Mouse (Mus musculus): ENCODE measurements around the gene Fbxw10. TPM values are rescaled to one million over a fixed set of nuclear protein-coding genes. Genes with fewer than 3 reads are reported as not detected.

Fbxw10 gene
- total RNA-seq, 2 experiments from 2014 or later: 0.10 to 0.21 TPM

DNA sequence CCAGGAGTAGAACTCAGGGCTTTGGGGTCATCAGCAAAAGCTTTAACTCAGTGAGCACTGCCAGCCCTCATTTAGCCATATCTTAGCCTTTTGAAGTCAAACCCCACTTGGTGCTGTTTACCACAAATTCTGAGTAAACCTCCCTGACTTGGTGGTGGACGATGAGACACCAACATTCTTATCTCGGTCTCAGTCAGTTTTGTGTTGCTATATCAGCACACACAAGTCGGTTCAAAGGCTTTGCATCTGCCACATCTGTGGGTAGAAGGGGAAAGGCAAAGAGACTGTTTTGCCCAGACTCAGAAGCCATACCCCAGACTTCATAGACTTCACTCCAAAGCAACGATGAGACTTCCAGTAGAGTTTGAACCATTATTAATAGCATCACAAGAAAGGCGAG, 2.3 kb upstream of the Fbxw10 start:
- DNase-seq: no peak

DNA sequence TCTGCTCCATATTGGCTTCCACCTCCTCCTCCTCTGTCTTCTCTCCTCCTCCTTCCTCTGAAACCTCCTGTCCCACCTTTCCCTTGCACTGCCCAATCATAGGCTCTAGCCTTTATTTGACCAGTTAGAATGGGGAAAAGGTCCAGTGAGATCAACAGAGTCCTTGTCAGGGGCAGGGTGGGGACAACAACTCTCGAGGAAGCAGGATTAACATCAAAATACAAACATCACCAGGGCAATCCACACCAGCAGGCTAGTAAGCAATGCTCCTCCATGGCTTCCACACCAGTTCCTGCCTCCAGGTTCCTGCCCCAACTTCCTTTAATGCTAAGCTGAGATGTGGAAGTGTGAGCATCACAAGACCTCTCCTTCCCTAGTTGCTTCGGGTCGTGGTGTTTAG, 1.1 kb upstream of the Fbxw10 start:
- no peak for DNase-seq

DNA sequence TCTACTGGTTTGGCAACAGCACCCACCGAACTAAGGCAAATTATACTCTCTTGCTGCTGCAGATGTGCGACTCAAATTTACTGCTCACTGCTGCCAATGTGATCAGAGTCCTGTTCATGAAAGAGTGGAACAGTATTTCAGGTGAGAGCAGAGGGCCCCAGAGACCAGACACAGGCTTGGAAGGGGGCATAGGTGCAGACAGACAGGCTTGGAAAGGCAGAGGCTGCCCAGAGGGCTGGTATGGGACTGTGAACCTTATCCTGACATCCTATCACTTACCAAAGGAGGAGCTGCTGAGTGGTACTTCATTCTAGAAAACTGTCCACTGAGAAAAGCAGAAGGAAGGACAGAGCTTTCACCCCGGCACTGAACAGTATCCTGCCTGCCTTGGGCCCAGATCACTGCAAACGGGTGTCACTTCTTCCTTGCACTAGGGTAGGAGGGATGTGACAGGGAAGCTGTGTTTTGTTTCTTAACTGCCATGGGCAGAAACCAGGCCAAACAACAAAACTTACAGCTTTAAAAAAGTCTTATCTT, 854 bp downstream of the Fbxw10 start:
- no peak for DNase-seq

DNA sequence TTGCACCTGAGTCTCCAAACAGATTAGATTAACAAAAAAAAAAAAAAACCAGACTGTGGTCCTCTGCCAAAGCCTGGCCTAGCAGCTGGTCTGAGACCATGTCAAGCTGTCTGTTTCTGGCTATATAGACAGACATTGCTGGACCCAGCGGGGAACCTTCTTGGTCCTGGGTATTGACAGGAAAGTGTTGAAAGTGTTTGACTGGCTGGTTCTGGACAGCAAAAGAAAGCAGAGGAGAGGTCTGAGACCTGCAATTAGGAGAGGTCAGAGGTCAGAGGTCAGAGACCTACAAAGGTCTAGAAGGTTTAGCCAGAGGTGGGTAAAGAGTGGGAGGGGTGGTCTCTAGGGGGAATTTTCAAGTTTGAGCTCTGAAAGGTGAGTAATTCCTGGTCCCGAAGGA, 1.4 kb downstream of the Fbxw10 start:
- DNase-seq: no peak

DNA sequence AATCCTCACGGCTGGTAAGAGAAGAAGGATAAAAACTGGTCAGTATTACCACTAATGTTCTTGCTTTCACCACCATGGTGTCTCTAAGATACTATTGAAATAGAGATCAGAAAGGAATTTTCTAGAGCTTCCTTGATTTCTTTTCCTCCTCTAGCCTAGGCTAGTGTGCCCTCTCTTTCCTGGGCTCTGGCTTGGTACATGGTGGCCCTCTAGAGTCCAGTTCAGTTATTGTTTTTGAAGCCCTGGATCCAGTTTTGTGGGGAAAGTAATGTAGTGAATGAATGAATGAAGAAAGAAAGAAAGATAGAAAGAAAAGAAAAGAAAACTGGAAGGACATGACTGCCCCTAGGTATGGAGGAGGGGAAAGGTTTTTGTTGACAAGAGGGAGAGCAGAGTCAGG, 4.3 kb downstream of the Fbxw10 start:
- DNase-seq: no peak

DNA sequence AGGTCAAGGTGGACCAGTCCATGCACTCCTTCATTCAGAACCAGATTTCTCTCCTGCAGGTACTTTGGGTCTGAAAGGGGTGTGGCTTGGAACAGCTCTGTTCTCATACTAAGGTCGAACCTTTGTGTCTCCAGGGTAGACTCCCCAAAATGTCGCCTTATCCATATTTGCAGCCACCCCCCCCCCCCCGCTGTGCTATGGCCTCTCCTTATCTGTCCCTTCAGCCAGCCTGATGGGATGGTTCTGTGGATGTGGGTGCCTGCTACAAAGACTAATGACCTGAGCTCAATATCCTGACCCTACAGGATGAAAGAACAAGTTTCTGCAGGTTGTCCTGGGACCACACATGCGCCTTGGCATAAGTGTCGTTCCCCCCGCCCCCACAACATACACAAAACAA, 6.5 kb downstream of the Fbxw10 start:
- no peak for DNase-seq

DNA sequence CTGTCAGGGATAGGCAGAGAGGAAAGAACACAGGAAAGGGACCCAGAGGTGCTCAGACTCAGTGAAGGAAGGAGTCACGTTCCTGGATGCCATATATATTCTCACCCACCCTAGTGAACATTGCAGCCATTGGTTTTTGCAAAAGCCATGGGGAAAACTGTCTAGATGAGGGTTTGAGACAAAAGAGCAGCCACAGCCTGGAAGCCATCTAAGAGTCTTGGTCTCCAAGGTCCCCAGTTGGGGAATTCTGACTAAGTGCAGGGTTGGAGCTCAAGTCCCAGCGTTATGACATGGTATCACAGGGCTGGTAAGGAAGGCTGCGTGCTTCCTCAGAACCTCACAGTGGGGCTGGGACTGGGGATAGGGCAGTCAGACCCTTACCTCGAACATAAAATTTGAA, 18.7 kb downstream of the Fbxw10 start:
- no peak for DNase-seq

DNA sequence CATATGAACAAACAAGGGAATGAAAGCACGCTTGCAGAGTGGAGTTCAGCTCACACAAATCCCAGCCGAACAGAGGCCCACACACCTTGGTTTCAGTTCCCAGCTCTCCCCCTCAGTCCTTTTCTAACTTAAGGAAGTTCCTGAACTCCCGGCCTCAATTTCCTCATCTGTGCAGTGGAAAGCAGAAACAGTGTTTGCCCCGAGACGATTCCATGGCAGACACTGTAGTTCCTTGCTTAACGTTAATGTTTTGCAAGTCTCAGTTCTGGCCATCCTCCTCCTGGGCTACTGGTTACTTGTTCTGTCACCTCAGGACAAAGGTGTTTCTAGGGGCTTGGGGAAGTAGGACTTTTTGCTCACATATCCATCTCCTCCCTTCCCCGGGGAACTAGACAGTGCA, 19.8 kb downstream of the Fbxw10 start:
- no peak for DNase-seq

DNA sequence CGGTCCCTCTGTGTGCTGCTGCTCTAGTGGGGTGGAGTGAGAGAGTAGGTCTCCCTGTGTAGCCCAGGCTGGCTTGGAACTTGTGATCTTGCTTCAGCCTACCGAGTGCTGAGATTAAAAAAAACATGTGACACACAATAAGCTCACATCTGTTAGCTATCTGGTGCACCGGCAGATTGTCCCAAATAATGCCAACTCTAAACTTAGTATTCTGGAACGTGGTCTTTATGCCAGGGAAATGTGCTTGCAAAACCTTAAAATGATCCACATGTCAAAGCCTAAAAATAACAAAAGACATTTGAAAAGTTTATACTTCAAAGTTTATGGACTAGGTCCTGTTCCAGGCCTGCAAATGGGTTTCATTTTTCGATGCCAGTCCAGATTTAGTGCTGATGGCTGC, 22.3 kb downstream of the Fbxw10 start:
- DNase-seq: no peak

DNA sequence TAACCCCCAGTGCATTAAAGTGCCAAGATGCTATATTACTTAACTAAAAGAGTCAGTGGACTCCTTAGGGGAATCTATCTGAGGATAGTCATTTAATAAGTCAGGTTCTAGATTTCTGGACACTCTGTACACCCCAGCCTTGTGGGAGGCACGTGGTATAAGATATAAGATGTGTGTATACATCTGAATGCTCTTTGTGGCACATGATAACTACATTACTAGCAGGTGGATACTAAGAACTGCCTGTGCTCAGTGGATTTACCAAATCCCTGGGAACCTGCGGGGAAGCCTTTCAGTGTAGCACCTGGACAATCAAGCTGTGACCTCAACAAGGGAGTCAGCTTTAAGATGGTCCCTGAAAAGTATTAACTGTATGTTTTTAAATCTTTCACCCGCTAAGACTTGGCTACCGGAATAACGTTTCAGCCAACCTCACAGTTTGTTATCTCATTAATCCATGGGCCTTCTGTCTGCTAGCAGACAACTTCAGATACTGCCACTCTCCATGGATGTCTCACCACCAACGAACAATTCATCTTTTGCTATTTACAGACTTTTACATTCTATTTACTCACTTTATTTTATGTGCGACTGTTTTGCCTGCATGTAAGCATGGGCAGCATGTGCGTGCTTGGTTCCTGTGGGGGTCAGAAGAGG, 23.0 kb downstream of the Fbxw10 start:
- DNase-seq: no peak

DNA sequence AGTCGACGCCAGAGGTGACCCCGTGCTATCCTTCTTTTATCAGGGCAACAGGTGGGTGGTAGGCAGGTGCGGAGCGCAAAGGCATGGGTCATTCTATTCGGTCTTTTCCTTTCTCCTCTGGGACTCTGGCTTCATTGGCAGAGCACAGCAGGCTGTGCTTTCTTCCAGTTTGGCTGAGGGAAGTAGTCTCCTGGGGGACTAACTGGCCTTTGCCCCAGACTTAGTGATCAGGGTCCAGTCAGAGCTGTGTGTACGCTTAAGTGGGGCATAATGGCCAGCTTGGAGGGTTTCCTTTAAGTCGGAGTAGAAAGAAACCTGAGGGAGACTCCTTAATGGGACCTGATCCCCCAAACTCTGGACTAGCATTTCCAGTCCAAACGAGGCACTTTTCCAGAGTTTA, 26.6 kb downstream of the Fbxw10 start:
- no peak for DNase-seq

DNA sequence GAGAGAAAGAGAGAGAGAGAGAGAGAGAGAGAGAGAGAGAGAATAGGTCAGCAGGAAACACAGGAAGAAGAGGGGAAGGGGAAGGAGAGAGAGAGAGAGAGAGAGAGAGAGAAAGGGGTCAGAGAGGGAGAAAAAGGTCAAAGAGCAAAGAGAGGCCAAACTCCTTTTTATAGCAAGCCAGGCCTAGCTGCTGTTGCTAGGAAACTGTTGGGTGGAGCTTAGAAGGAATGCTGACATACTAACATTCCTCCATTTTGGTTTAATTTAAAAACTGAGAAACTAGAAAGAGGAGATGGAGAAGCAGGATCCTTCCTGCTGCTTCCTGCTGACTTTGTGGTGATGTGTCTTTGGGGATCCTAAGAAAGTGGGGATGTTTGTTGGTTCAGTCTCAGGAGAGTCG, 28.8 kb downstream of the Fbxw10 start:
- DNase-seq: no peak

DNA sequence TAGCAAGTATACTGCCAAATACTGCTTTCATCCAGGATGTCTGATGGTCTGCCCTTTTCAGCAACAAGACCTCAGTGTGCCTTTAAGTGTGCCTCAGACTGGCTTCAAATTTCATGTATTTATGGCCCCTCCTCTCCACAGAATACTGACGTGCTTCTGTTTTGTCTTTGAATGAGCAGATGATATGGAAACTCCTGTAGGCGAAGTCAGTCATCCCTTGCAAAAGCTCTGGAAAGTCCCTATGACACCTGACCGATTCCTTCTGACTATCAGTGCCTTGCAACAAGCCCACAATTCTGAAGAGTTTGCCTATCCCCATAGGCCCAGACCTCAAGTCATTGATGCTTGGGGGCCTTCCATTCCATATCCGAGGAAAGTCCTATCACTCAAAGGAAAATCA, 29.6 kb downstream of the Fbxw10 start:
- DNase-seq: no peak

DNA sequence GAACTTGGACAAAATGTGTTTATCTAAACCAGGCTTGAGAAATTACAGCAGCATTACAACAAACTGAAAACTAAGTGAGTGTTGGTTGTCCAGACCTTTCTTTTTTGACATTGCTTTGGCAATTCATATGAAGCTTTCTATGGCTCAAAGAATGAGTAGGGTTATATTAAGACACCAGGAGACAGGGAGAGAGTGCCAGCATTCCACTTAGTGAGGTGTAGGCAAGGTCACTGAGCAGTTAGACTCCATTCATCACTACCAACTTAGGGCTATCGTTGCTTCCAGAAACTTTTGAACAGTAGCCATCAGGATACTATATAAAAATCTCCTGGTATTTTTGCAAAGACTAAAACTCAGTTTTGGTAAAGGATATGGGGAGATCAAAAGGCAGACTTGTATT, 30.5 kb downstream of the Fbxw10 start:
- DNase-seq: no peak

DNA sequence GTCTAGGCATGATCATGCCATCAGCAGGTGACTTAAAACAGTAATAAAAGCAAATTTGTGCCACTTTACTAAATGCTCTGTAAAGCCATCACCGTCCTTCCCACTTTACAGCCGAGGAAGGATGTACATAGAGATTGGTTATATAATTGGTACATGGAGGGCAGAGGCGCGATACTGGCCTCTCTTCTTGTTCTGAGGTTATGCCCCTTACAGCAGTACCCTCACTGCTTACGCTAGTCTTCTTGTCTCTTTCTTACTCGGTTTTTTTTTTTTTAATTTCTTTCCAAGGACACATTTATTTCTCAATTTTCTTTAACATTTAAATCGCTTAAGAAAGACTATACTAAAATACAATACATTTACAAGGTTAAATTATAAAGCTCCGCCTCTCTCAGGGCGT, 31.9 kb downstream of the Fbxw10 start:
- no peak for DNase-seq

DNA sequence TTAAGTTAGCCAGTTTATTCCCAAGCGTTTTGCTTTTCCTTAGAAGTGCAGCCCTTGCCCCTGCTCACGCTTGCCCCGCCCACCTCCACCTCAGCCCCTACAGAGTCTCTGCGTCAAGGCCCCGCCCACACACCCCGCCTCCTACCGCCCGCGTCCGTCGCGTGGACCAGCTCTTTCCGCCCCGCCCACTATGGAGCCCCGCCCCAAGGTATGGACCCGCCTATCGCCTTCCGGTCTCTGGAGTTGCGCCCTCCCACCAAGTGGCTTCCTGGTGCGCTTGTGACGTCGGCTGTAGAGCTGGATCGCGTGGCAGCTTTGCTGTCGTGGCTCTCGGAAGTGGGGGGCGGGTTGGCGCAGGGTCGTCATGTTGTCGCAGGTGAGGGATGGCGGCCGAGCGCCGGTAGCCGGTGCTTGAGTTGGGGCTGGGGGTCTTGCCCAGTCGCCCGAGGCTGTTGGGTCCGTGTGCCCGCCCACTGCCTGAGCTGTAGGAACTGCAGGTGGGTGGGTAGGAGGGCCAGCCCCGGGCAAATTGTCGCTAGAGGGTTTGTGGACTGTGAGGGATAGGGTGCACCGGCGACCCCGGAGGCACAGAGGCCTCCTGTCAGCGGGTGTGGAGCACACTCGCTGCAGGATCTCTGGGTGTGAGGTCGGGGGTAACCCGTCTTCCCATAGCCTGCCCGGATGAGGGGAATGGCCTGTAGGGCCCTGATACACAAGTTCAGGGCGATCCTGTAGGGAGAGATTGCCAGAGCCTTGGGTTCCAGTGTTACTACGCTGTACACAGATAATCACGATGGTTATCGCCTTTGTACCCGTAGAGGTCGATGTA, 32.6 kb downstream of the Fbxw10 start, which contains the start of gene Tvp23b:
TSS of gene Tvp23b (plus strand) at position 236 of the 829 bp plus-strand sequence.
- DNase-seq: peak; percentile 98

DNA sequence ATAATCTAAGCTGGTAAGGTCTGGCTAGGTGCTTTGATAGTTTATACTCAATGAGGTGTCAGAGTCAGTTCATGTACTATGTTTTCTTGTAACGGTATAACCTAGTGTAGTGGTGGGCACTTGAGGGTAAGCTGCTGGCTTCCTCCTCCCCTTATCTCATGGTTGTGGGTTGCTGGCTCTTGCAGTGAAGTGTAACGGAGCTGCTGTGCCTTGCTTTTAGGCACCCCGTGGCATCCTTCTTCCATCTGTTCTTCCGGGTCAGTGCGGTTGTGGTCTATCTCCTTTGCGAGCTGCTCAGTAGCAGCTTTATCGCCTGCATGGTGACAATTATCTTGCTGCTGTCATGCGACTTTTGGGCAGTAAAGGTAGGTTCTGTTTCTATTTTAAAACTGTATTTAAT, 36.5 kb downstream of the Fbxw10 start:
- no peak for DNase-seq

DNA sequence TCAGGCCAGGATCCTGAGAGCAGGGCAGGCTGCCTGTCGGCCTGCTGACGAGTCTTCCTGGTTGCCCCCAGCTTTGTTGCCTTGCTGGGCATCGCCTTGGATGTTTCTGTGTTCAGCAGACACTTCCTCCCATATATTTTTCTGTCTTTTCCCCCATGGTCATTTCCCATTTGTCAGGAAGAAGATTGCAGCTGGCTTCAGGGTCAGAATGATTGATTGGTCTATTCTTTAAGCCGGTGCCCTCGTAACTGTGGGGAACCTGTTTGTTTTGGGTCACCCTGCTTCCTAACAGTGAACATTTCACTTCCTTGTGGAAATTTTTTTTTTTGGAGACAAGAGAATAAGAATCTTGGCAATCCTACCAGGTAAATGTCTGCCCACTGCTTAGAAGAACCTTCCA, 38.5 kb downstream of the Fbxw10 start:
- no peak for DNase-seq

DNA sequence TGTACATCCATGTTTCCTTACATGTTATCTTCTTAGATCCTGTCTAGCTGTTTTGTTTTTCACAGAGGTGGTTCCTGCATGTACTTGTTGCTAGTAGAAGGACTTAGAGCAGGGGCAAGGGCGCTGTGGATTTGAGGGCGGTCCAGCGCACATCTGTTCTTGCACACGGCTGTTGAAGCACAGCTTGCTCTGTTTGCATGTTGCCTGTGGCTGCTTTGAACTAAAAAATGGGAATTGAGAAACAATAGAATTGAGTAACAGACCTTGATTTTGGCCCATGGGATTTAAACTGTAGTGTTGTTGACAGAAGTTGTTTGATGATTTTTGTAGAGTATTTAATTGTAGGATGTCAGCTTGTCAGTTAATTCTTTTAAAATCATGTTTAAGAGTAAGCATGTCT, 43.9 kb downstream of the Fbxw10 start:
- DNase-seq: no peak

DNA sequence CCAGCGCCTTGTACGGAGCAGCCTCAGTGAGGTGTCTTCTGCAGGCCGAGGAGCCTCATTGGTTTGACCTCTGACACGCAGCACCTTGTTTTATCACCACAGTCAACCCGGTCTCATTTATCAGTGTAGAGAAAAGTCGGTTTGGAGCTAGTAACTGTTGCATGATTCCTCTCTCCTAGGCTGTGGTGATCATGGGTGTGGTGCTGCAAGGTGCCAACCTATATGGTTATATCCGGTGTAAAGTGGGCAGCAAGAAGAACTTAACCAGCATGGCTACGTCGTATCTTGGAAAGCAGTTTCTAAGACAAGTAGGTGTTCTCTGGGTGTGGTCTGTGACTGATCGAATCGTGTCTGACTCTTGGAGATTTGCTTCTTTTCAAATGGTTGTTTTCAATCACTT, 44.9 kb downstream of the Fbxw10 start:
- DNase-seq: no peak

DNA sequence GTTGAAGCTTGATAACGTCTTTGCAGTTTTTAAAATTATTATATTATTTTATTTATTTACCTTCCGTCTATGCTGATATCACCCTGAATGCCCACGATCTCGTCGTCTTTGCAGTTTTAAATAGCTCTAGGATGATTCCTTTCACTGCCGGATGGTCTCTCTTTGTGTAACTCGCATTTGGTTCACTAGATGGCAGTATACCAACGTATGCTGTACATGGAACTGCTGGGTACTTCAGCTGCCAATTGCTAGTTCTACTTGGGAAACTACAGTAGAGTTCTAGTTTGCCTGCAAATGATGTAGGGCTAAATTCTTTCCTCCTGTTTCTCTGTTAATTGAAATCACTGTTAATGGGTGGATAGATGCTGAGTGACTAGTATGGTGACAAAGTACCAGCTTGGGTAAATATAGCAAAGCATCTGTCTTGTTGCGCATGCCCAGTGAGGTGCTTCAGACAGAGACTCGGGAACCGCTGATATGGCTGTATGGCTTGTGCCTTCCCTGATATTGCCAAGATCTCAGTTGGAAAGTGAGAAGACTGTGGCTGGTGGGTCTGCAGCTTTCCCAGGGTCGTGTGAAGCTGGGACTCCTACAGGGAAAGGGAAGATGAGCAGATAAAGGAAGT, 54.9 kb downstream of the Fbxw10 start:
- DNase-seq: peak; percentile 32

DNA sequence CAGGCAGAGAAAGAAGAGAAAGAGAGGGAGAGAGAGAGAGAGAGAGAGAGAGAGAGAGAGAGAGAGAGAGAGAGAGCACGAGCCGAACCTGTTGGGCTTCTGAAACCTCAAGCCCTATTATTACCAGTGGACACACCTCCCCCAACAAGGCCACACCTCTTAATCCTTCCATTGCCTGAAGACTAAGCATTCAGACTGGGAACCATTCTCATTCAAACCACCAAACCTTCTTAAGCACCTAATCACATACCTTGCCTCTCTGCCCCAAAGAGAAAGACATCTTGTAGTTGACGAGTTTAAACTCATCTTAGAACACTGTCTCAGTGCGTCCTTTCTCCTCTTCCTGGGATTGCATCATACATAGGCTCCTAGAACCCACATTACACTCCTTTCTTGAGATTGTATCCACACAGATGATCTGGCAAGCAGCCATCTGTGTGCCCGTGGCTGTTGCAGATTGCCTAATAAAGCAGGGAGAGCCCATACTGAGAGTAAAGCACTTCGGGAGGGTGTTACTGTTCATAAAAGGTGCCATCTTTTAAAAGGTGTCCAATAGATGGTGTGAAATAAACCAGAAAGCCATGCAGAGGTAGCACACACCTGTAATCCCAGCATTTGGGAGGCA, 57.1 kb downstream of the Fbxw10 start:
- no peak for DNase-seq
